Mouse (Mus musculus) hindbrain, embryonic 10.5 days (tissue): ENCODE data around the gene Stra6. TPM values are rescaled to one million over a fixed set of nuclear protein-coding genes. Genes with fewer than 3 reads are reported as not detected.

Experiments used
- DNase-seq: peaks from one replicate; pipeline ENCODE4 v3.0.0-alpha.2; 2017; ENCODE audit warnings: low spot score
- H3K27ac ChIP-seq: fragments of 300-500 bp; sonication (generic); 2 replicates; pipeline ENCODE4 v1.5.1; 2016; ENCODE audit warnings: mild to moderate bottlenecking, moderate library complexity
- H3K27me3 ChIP-seq: fragments of 300-500 bp; sonication (generic); 2 replicates; pipeline ENCODE4 v1.6.1; 2016; ENCODE audit warnings: mild to moderate bottlenecking; ENCODE audit not compliant: poor library complexity, insufficient read depth, severe bottlenecking
- H3K36me3 ChIP-seq: fragments of 300-500 bp; sonication (generic); 2 replicates; pipeline ENCODE4 v1.6.1; 2016; ENCODE audit warnings: mild to moderate bottlenecking, moderate library complexity
- H3K4me1 ChIP-seq: fragments of 300-500 bp; sonication (generic); replicated peaks from 2 replicates; pipeline ENCODE4 v1.6.1; 2016; ENCODE audit warnings: mild to moderate bottlenecking
- H3K4me3 ChIP-seq: fragments of 300-500 bp; sonication (generic); 2 replicates; pipeline ENCODE4 v1.5.1; 2016; ENCODE audit warnings: mild to moderate bottlenecking, moderate library complexity
- H3K9me3 ChIP-seq: fragments of 300-500 bp; sonication (generic); 2 replicates; pipeline ENCODE4 v1.6.1; 2016; ENCODE audit warnings: mild to moderate bottlenecking, moderate library complexity
- WGBS: fragments of 180-500 bp; shearing (Covaris S2); methylation state at CpG from one replicate; pipeline ENCODE4 v1.1.7; 2016; 5-methylcytosine and 5-hydroxymethylcytosine counted together
- polyA plus RNA-seq: library from polyadenylated mRNA; unstranded; fragments of >200 nt; fragmentation: Nextera tagmentation; extraction: Ambion mirVana; gene quantifications from 2 replicates; pipeline ENCODE4 v1.2.1, GENCODE M21; 2016

The Stra6 gene
- polyA plus RNA-seq, result 11.2 and 15.8 TPM in 2 replicates

DNA sequence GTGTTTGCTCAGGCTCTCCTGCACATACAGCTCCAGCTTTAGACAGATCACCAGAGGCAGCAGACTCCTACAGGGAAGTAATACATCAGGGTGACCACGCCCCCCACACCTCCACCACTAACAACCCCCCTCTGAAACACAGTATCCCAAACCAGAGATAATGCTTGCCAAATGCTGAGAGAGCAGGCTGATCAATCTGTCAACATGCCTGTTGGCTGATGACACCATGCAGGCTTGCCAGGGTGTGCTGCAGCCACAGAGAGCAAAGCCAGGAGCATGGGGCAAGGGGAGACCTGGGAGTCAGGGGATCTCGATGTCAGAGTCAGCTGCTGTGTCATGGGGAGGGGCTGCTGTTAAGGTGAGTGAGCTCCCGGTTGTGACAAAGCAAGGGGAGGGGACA, at the start of gene Stra6:
Stra6 (plus strand) TSS at position 258 of the 400 bp plus-strand sequence.
- Histone ChIP-seq H3K36me3 (no peaks in the 10 kb centered on the region), H3K9me3 (no peaks in the 10 kb centered on the region), H3K27me3 (peaks cover 18% of the 10 kb centered on the region), H3K4me3 (no peak within 1 kb of the TSS), H3K4me1 (peaks cover 57% of the 10 kb centered on the region), H3K27ac (no peak within 1 kb of the TSS)
- DNase-seq, result no peak
- WGBS, result 28% methylated on average over 3 of the region's 3 CpGs

DNA sequence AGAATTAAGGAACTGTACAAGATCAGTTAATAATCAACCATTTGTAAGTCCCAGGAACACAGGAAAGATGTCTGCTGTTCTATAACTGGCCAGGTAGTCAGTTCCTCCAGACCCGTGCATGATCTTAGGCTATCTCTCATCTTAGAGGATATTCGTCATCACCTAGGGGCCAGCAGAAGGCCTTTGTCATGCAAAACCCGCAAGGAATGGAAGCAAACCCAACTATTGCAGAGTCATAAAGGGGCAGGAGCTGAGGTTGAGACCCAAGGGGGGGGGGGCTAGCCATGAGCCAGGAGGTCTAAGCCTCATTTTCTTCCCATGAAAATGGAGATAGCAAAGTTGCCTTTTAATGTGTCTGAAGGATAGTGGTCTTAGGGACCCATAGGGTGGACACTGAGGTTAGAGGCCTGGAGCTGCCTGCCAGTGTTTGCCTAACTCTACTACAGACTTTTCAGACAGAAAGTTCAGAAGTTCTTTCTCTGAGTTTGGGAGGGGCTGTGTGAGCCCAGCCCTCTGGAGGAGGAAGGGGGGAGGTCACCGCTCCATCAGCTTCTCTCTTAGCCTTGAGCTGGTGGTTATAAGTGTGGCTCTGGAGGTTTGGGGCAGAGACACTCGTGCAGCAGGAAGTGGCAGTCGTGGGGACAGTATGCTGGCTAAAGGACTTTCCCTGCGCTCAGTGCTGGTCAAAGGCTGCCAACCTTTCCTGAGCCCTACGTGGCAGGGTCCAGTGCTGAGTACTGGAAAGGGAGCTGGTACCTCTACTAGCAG, 49.0 kb upstream of the Stra6 start:
- H3K4me1 ChIP-seq, result peaks cover 17% of the 10 kb centered on the region
- WGBS, result 70% methylated on average over 8 of the region's 8 CpGs

GRCm38 (mm10) chr9:58015856-58016255, 47.7 kb upstream of the Stra6 start:
- Histone ChIP-seq H3K4me3 (no peak overlapping the region), H3K36me3 (no peaks in the 10 kb centered on the region), H3K9me3 (no peaks in the 10 kb centered on the region), H3K27ac (no peak overlapping the region), H3K4me1 (peaks cover 16% of the 10 kb centered on the region), H3K27me3 (no peaks in the 10 kb centered on the region; the same call in 1 of the 2 replicates)
- DNase-seq, result no peak
- 90% methylated on average over 6 of the region's 6 CpGs for WGBS

More for the DNA sequence above, 49.0 kb upstream of the Stra6 start:
- Histone ChIP-seq H3K36me3 (no peaks in the 10 kb centered on the region), H3K27me3 (no peaks in the 10 kb centered on the region; the same call in 1 of the 2 replicates), H3K4me3 (no peak overlapping the region), H3K9me3 (no peaks in the 10 kb centered on the region), H3K27ac (no peak overlapping the region)
- no peak for DNase-seq

DNA sequence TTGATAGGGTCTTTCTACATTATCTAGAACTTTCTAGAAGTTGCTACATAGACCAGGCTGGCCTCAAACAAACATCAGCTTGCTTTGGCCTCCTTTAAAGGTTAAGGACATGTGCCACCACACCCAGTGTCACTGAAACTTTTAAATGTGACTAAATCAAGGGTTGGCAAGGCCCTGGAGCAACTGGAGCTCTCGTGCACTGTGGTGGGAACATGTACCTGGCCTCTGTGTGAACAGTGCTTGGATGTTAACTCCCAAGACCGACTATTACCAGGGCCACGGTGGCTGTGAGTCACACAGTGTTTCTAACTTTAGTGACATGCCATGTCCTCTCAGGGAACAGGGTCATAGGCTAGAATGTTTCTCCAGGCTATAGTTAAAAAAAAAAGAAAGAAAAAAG, 46.6 kb upstream of the Stra6 start:
- Histone ChIP-seq H3K36me3 (no peaks in the 10 kb centered on the region), H3K4me3 (no peak overlapping the region), H3K27ac (no peak overlapping the region), H3K9me3 (no peaks in the 10 kb centered on the region), H3K4me1 (peaks cover 8% of the 10 kb centered on the region; the same call in 1 of the 2 replicates), H3K27me3 (no peaks in the 10 kb centered on the region; the same call in 1 of the 2 replicates)
- WGBS, result 83% methylated on average over 3 of the region's 3 CpGs
- no peak for DNase-seq

DNA sequence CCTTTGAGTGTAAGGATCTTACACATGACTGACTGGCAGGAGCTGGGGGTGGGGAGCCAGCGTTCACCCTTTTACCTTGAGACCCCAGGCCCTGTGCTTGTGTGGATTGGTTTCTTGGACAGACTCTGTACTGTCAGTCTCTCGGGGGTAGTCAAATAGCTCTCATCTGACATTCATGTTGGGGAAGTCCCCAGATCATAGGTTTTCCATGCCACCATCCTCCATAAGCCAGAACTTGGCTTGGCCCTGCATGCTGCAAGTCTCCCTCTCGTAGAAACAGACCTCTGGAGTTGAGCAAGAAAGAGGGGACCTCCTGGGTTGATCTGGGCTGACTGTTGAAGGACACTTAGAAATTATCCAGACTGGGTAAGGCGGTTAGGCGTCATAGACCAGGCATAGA, 45.2 kb upstream of the Stra6 start:
- no peaks in the 10 kb centered on the region for H3K9me3 ChIP-seq
- no peaks in the 10 kb centered on the region for H3K36me3 ChIP-seq
- no peak overlapping the region for H3K27ac ChIP-seq
- no peak overlapping the region for H3K4me3 ChIP-seq
- H3K4me1 ChIP-seq, result peaks cover 8% of the 10 kb centered on the region; the same call in 1 of the 2 replicates
- no peak for DNase-seq
- 89% methylated on average over 5 of the region's 5 CpGs for WGBS
- H3K27me3 ChIP-seq, result no peaks in the 10 kb centered on the region; the same call in 1 of the 2 replicates

DNA sequence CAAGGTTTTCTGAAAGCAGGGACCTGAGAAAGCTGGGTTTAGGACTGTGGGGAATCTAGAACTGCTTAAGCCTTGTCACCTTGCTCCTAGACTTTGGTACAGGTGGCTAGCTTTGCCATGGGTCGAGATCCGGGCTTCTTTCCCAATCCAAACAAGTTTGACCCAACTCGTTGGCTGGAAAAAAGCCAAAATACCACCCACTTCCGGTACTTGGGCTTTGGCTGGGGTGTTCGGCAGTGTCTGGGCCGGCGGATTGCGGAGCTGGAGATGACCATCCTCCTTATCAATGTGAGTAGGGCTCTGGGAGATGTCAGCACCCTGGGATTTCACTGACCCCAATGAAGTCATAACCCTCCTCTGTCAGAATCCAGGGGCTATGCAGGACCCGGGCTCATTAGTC, 37.6 kb upstream of the Stra6 start:
- no peak for DNase-seq
- H3K9me3 ChIP-seq, result no peaks in the 10 kb centered on the region
- no peak overlapping the region for H3K4me3 ChIP-seq
- 91% methylated on average over 9 of the region's 9 CpGs for WGBS
- H3K27me3 ChIP-seq, result no peaks in the 10 kb centered on the region
- no peak overlapping the region for H3K27ac ChIP-seq
- no peaks in the 10 kb centered on the region for H3K36me3 ChIP-seq
- no peaks in the 10 kb centered on the region; the same call in 1 of the 2 replicates for H3K4me1 ChIP-seq

DNA sequence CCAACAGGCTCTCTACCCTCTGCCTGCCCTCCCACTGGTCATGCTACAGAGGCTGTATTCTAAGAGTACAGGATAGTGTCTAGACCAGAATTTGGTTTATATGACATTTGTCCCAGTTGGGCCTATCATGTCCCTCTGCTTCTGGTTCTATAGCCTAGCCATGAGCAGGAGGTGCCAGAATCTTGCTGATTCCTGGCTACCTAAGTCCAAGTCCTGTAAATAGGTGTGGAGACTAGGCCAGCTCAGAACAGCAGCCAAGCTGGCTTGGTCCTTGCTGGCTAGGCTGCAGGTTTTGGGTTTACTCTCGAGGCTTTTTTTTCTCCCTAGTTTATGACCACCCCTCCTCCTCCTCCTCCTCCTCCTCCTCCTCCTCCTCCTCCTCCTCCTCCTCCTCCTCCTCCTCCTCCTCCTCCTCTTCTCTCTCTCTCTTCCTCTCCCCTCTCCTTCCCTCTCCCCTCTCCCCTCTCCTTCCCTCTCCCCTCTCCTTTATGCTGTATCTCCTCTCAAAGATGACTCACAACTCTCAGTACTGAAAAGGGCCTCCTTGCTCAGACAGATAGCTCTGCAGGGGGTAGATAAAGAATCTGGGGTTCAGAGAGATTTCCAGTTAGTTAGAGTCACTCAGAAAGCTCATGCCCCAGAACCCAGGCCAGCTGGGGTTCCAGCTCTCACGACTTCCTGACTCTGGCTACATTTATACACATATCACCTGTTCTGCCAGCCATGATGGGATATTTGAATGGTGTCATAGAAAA, 36.0 kb upstream of the Stra6 start:
- Histone ChIP-seq H3K4me1 (peaks cover 3% of the 10 kb centered on the region; the same call in 1 of the 2 replicates), H3K4me3 (no peak overlapping the region), H3K27ac (no peak overlapping the region), H3K9me3 (no peaks in the 10 kb centered on the region), H3K36me3 (no peaks in the 10 kb centered on the region), H3K27me3 (no peaks in the 10 kb centered on the region; the same call in 1 of the 2 replicates)
- no peak for DNase-seq
- WGBS, result 63% methylated on average over 2 of the region's 2 CpGs

GRCm38 (mm10) chr9:58028841-58029240, 34.7 kb upstream of the Stra6 start:
- Histone ChIP-seq H3K27me3 (peaks cover 2% of the 10 kb centered on the region; the same call in 1 of the 2 replicates), H3K36me3 (no peaks in the 10 kb centered on the region), H3K9me3 (no peaks in the 10 kb centered on the region), H3K4me1 (peaks cover 6% of the 10 kb centered on the region; the same call in 1 of the 2 replicates), H3K4me3 (no peak overlapping the region), H3K27ac (no peak overlapping the region)
- no peak for DNase-seq
- whole genome bisulfite sequencing, result 81% methylated on average over 5 of the region's 5 CpGs

DNA sequence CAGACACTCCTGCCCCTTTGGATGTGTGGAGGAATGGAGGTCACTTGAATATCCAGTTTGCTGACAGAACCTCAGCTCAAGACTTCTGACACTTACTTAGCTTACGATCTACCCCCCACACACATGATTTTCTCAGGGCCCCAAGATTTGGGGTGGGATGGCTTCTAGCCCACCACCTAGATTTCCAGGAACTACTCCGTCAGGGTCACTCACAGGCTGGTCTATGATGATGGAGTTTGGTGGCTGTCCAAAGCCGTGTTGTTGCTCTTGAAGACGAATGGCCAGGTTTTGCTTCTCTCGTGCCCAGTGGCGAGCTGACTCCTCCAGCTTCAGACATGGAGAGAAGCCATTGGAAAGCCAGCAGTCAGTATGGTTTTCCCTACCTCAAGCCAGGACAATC, 34.0 kb upstream of the Stra6 start:
- H3K4me1 ChIP-seq, result peaks cover 6% of the 10 kb centered on the region; the same call in 1 of the 2 replicates

GRCm38 (mm10) chr9:58031895-58032294, 31.7 kb upstream of the Stra6 start:
- Histone ChIP-seq H3K4me1 (peaks cover 6% of the 10 kb centered on the region; the same call in 1 of the 2 replicates), H3K27me3 (peaks cover 8% of the 10 kb centered on the region), H3K9me3 (no peaks in the 10 kb centered on the region), H3K27ac (no peak overlapping the region), H3K36me3 (no peaks in the 10 kb centered on the region), H3K4me3 (no peak overlapping the region)
- WGBS, result 86% methylated on average over 5 of the region's 5 CpGs
- DNase-seq, result no peak

More for the DNA sequence above, 34.0 kb upstream of the Stra6 start:
- H3K27me3 ChIP-seq, result peaks cover 2% of the 10 kb centered on the region; the same call in 1 of the 2 replicates
- no peak overlapping the region for H3K4me3 ChIP-seq
- no peaks in the 10 kb centered on the region for H3K36me3 ChIP-seq
- H3K9me3 ChIP-seq, result no peaks in the 10 kb centered on the region
- WGBS, result 93% methylated on average over 6 of the region's 6 CpGs
- DNase-seq, result no peak
- no peak overlapping the region for H3K27ac ChIP-seq

DNA sequence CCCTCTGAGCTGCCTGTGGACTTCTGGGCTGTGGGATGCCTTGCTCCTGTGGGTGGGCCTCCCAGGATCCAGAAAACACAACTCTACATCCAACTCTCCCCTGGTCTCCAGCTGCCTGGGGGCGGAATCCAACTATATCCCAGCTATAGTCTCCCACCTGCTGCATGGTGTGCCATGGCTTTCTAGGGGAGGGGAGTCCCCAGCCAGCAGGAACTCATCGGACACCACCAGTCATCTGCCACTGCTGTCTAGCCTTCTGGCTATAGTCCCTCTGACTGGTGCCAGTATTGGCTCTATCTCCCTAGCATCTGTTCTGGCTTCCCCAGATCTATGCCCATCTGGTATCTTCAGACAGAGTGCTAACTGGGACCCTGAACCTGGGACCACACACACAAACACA, 28.1 kb upstream of the Stra6 start:
- no peak for DNase-seq
- Histone ChIP-seq H3K4me1 (peaks cover 30% of the 10 kb centered on the region), H3K27me3 (peaks cover 38% of the 10 kb centered on the region), H3K27ac (no peak overlapping the region), H3K9me3 (no peaks in the 10 kb centered on the region), H3K4me3 (no peak overlapping the region), H3K36me3 (no peaks in the 10 kb centered on the region)
- WGBS, result 83% methylated on average over 2 of the region's 2 CpGs

GRCm38 (mm10) chr9:58035951-58036698, 27.5 kb upstream of the Stra6 start:
- Histone ChIP-seq H3K36me3 (no peaks in the 10 kb centered on the region), H3K4me3 (no peak overlapping the region), H3K4me1 (peaks cover 36% of the 10 kb centered on the region), H3K27ac (no peak overlapping the region), H3K9me3 (no peaks in the 10 kb centered on the region), H3K27me3 (peaks cover 38% of the 10 kb centered on the region)
- WGBS, result 82% methylated on average over 7 of the region's 7 CpGs
- DNase-seq, result no peak
